Mouse (Mus musculus) erythroblast, adult 5-6 weeks (primary cell): ENCODE measurements around the gene Mbd5. TPM values are rescaled to one million over a fixed set of nuclear protein-coding genes. Genes with fewer than 3 reads are reported as not detected.

Experiments used
- ATAC-seq: replicated peaks from 2 replicates; pipeline ENCODE4 v1.8.0; 2016; ENCODE audit warnings: moderate number of reproducible peaks, mild to moderate bottlenecking, moderate TSS enrichment, inconsistent platforms; ENCODE audit not compliant: poor library complexity, low FRiP score, severe bottlenecking
- total RNA-seq, 2 experiments: library from RNA; stranded (forward) in 1 of 2; stranded (reverse) in 1 of 2; fragments of 150-400 nt in 1 of 2; fragments of 200-764, 138-1000 nt in 1 of 2; gene quantifications; 2 replicates each; pipeline versions ENCODE4 v1.2.3 to v1.2.4; 2015 to 2017; ENCODE audit warnings: low replicate concordance in 2 of 2

Gene Mbd5
- total RNA-seq, 2 experiments from 2014 or later: 12.9 to 51.3 TPM

- peak; percentile 93 for ATAC-seq
These were observed 363.5 kb downstream of the Mbd5 start for GRCm38 (mm10) chr2:49312629-49313447.

- ATAC-seq: no peak
These were observed 384.3 kb downstream of the Mbd5 start for GRCm38 (mm10) chr2:49333594-49333993.

- no peak for ATAC-seq
These were observed 386.0 kb downstream of the Mbd5 start for GRCm38 (mm10) chr2:49335267-49335666.

GRCm38 (mm10) chr2:49344287-49344686 lies 395.0 kb downstream of the Mbd5 start:
- no peak for ATAC-seq

- ATAC-seq: no peak
These were observed 396.5 kb downstream of the Mbd5 start for GRCm38 (mm10) chr2:49345786-49346185.

- no peak for ATAC-seq
These were observed 400.5 kb downstream of the Mbd5 start for GRCm38 (mm10) chr2:49349813-49350212.

GRCm38 (mm10) chr2:49350852-49351251 lies 401.5 kb downstream of the Mbd5 start:
- no peak for ATAC-seq

GRCm38 (mm10) chr2:49354066-49354465 lies 404.8 kb downstream of the Mbd5 start:
- ATAC-seq: no peak

GRCm38 (mm10) chr2:49355867-49356266 lies 406.6 kb downstream of the Mbd5 start:
- no peak for ATAC-seq

- ATAC-seq: no peak
These were observed 409.0 kb downstream of the Mbd5 start for GRCm38 (mm10) chr2:49358128-49358814.

GRCm38 (mm10) chr2:49358839-49359520 lies 409.7 kb downstream of the Mbd5 start:
- ATAC-seq: no peak

- ATAC-seq: no peak
These were observed 410.4 kb downstream of the Mbd5 start for GRCm38 (mm10) chr2:49359706-49360105.

- no peak for ATAC-seq
These were observed 415.2 kb downstream of the Mbd5 start for GRCm38 (mm10) chr2:49364546-49364945.

GRCm38 (mm10) chr2:49366878-49367545 lies 417.7 kb downstream of the Mbd5 start:
- ATAC-seq: no peak

GRCm38 (mm10) chr2:49367546-49367917 lies 418.2 kb downstream of the Mbd5 start:
- ATAC-seq: no peak

- ATAC-seq: no peak
These were observed 422.3 kb downstream of the Mbd5 start for GRCm38 (mm10) chr2:49371632-49372031.

- ATAC-seq: no peak
These were observed 423.3 kb downstream of the Mbd5 start for GRCm38 (mm10) chr2:49372586-49372985.
